Mouse (Mus musculus) heart, embryonic 12.5 days (tissue): ENCODE results near the gene Ncbp1. TPM values are rescaled to one million over a fixed set of nuclear protein-coding genes. Genes with fewer than 3 reads are reported as not detected.

Experiments
- ATAC-seq: fragments of 200-750 bp; cut with Nextera tagmentation; 2 replicates; pipeline ENCODE4 v1.8.0; 2017; ENCODE audit warnings: moderate TSS enrichment, moderate library complexity; ENCODE audit not compliant: insufficient number of reproducible peaks, low FRiP score
- H3K27ac ChIP-seq: fragments of 300-500 bp; sonication (generic); 2 replicates; pipeline ENCODE4 v1.5.1; 2016; ENCODE audit warnings: mild to moderate bottlenecking, moderate library complexity; ENCODE audit not compliant: poor library complexity, severe bottlenecking
- H3K27me3 ChIP-seq: fragments of 300-500 bp; sonication (generic); replicated peaks from 2 replicates; pipeline ENCODE4 v1.6.1; 2016; ENCODE audit warnings: mild to moderate bottlenecking, moderate library complexity
- H3K36me3 ChIP-seq: fragments of 300-500 bp; sonication (generic); 2 replicates; pipeline ENCODE4 v1.6.1; 2016; ENCODE audit warnings: mild to moderate bottlenecking, moderate library complexity
- H3K4me1 ChIP-seq: fragments of 300-500 bp; sonication (generic); replicated peaks from 2 replicates; pipeline ENCODE4 v1.6.1; 2016; ENCODE audit warnings: mild to moderate bottlenecking
- H3K4me2 ChIP-seq: fragments of 300-500 bp; sonication (generic); 2 replicates; pipeline ENCODE4 v1.6.1; 2016; ENCODE audit warnings: mild to moderate bottlenecking, moderate library complexity
- H3K4me3 ChIP-seq: fragments of 300-500 bp; sonication (generic); 2 replicates; pipeline ENCODE4 v1.5.1; 2016; ENCODE audit warnings: mild to moderate bottlenecking
- H3K9ac ChIP-seq: fragments of 300-500 bp; sonication (generic); 2 replicates; pipeline ENCODE4 v1.6.1; 2016; ENCODE audit warnings: mild to moderate bottlenecking, moderate library complexity
- H3K9me3 ChIP-seq: fragments of 300-500 bp; sonication (generic); replicated peaks from 2 replicates; pipeline ENCODE4 v1.6.1; 2016; ENCODE audit warnings: mild to moderate bottlenecking, moderate library complexity
- WGBS: fragments of 180-500 bp; shearing (Covaris S2); methylation state at CpG from one replicate; pipeline ENCODE4 v1.1.7; 2016; 5-methylcytosine and 5-hydroxymethylcytosine counted together
- polyA plus RNA-seq: library from polyadenylated mRNA; unstranded; fragments of >200 nt; fragmentation: Nextera tagmentation; extraction: Ambion mirVana; gene quantifications from 2 replicates; pipeline ENCODE4 v1.2.1, GENCODE M21; 2016

Ncbp1 gene
- polyA plus RNA-seq, 1 experiment from 2014 or later: 55.5 TPM

GRCm38 (mm10) chr4:46202562-46203126, 64.2 kb downstream of the Ncbp1 start:
- no peak overlapping the region for H3K27ac ChIP-seq
- peaks cover 4% of the 10 kb centered on the region for H3K9me3 ChIP-seq
- peaks cover 48% of the 10 kb centered on the region for H3K27me3 ChIP-seq
- H3K4me2 ChIP-seq: peak overlapping the region; percentile 69
- ATAC-seq: no peak
- peak overlapping the region; percentile 33 for H3K9ac ChIP-seq
- peaks cover 8% of the 10 kb centered on the region; the same call in 1 of the 2 replicates for H3K4me1 ChIP-seq
- H3K4me3 ChIP-seq: peak overlapping the region; percentile 28
- WGBS: 9% methylated on average over 23 of the region's 23 CpGs
- no peaks in the 10 kb centered on the region for H3K36me3 ChIP-seq

GRCm38 (mm10) chr4:46221090-46221489, 82.7 kb downstream of the Ncbp1 start:
- no peak overlapping the region for H3K4me2 ChIP-seq
- no peaks in the 10 kb centered on the region for H3K4me1 ChIP-seq
- ATAC-seq: no peak
- H3K27ac ChIP-seq: no peak overlapping the region
- no peak overlapping the region for H3K4me3 ChIP-seq
- H3K9ac ChIP-seq: no peak overlapping the region
- H3K36me3 ChIP-seq: no peaks in the 10 kb centered on the region
- no peaks in the 10 kb centered on the region for H3K9me3 ChIP-seq
- 75% methylated on average over 3 of the region's 3 CpGs for WGBS
- 0 out of 2 replicates have a peak, but pooled peaks cover 4% of the 10 kb centered on the region for H3K27me3 ChIP-seq

Other genes starting within 250 kb of the Ncbp1 start
- gene Ccdc180, start 248.3 kb upstream of the Ncbp1 start, polyA plus RNA-seq: 0.15 and 0.18 TPM in 2 replicates
- 20.9 and 22.3 TPM in 2 replicates for gene Tdrd7, start 173.3 kb upstream of the Ncbp1 start, polyA plus RNA-seq
- 195 and 203 TPM in 2 replicates for gene Tmod1, start 99.7 kb upstream of the Ncbp1 start, polyA plus RNA-seq
- gene Tstd2, start 81 bp downstream of the Ncbp1 start, polyA plus RNA-seq: 34.2 and 34.9 TPM in 2 replicates
- 15.4 and 15.9 TPM in 2 replicates for gene Xpa, start 57.7 kb downstream of the Ncbp1 start, polyA plus RNA-seq
- gene Foxe1, start 205.0 kb downstream of the Ncbp1 start, polyA plus RNA-seq: not detected in 2 replicates